Mouse (Mus musculus) MEL (cell line): ENCODE data around the gene Enthd1. TPM values are rescaled to one million over a fixed set of nuclear protein-coding genes. Genes with fewer than 3 reads are reported as not detected.

Source experiments
- DNase-seq: peaks from one replicate; pipeline ENCODE4 v3.0.0; 2011; ENCODE audit warnings: low read depth, low spot score
- H3K27ac ChIP-seq: 2 replicates; pipeline ENCODE4 v1.5.1; 2012; ENCODE audit warnings: low read depth, mild to moderate bottlenecking, control low read depth, low read length, moderate library complexity; ENCODE audit not compliant: control insufficient read depth
- H3K27me3 ChIP-seq, 2 experiments: fragments of 150-350 bp in 1 of 2; sonication (generic) in 1 of 2; 2 replicates each; pipeline ENCODE4 v1.6.1; 2012; ENCODE audit warnings: low read length in 2 of 2, mild to moderate bottlenecking in 2 of 2, improper control_type of control experiment in 1 of 2, moderate library complexity in 1 of 2; ENCODE audit not compliant: insufficient read depth in 2 of 2, control insufficient read depth in 1 of 2
- H3K36me3 ChIP-seq, 2 experiments: 2 replicates each; pipeline ENCODE4 v1.6.1; 2012 to 2014; ENCODE audit warnings: low read length in 2 of 2, improper control_type of control experiment in 1 of 2, inconsistent platforms in 1 of 2, mild to moderate bottlenecking in 1 of 2; ENCODE audit not compliant: insufficient read depth in 2 of 2, control insufficient read depth in 1 of 2
- H3K4me1 ChIP-seq, 2 experiments: fragments of 150-350 bp in 1 of 2; sonication (generic) in 1 of 2; 2 replicates each; pipeline ENCODE4 v1.6.1; 2012; ENCODE audit warnings: low read length in 2 of 2, improper control_type of control experiment in 1 of 2, mild to moderate bottlenecking in 1 of 2; ENCODE audit not compliant: insufficient read depth in 2 of 2, control insufficient read depth in 1 of 2
- H3K4me3 ChIP-seq, 2 experiments: fragments of 150-350 bp in 1 of 2; sonication (generic) in 1 of 2; 2 replicates each; pipeline ENCODE4 v1.5.1; 2012; ENCODE audit warnings: low read depth in 2 of 2, low read length in 2 of 2, mild to moderate bottlenecking in 2 of 2, moderate library complexity in 2 of 2, control low read depth in 1 of 2, improper control_type of control experiment in 1 of 2; ENCODE audit not compliant: control insufficient read depth in 1 of 2, insufficient read depth in 1 of 2
- H3K79me2 ChIP-seq: 2 replicates; pipeline ENCODE4 v1.6.1; 2012; ENCODE audit warnings: mild to moderate bottlenecking, low read length, moderate library complexity; ENCODE audit not compliant: control insufficient read depth, poor library complexity, insufficient read depth
- H3K9ac ChIP-seq: 2 replicates; pipeline ENCODE4 v1.6.1; 2012; ENCODE audit warnings: low read depth, mild to moderate bottlenecking, control low read depth, low read length, moderate library complexity; ENCODE audit not compliant: control insufficient read depth, poor library complexity, severe bottlenecking
- H3K9me3 ChIP-seq: fragments of 150-350 bp; sonication (generic); replicated peaks from 2 replicates; pipeline ENCODE4 v1.6.1; 2012; ENCODE audit warnings: mild to moderate bottlenecking, low read length, improper control_type of control experiment, moderate library complexity; ENCODE audit not compliant: insufficient read depth
- CHD2 ChIP-seq: IDR thresholded peaks from 2 replicates; pipeline ENCODE4 v1.6.1; 2011; ENCODE audit warnings: low read length, improper control_type of control experiment
- EP300 ChIP-seq, 2 experiments: IDR thresholded peaks; 2 replicates each; pipeline ENCODE4 v1.6.1; 2011; ENCODE audit warnings: improper control_type of control experiment in 2 of 2, low read length in 2 of 2, low read depth in 1 of 2, mild to moderate bottlenecking in 1 of 2
- ETS1 ChIP-seq: IDR thresholded peaks from 2 replicates; pipeline ENCODE4 v1.6.1; 2012; ENCODE audit warnings: low read depth, mild to moderate bottlenecking, inconsistent platforms, low read length, improper control_type of control experiment, moderate library complexity
- GATA1 ChIP-seq: IDR thresholded peaks from 2 replicates; pipeline ENCODE4 v1.6.1; 2011; ENCODE audit warnings: low read depth, low read length, improper control_type of control experiment
- MAZ ChIP-seq: IDR thresholded peaks from 2 replicates; pipeline ENCODE4 v1.6.1; 2012; ENCODE audit warnings: low read depth, mild to moderate bottlenecking, inconsistent platforms, low read length, improper control_type of control experiment
- MXI1 ChIP-seq: IDR thresholded peaks from 2 replicates; pipeline ENCODE4 v1.6.1; 2011; ENCODE audit warnings: mild to moderate bottlenecking, low read depth, low read length, improper control_type of control experiment
- NELFE ChIP-seq: IDR thresholded peaks from 2 replicates; pipeline ENCODE4 v1.6.1; 2011; ENCODE audit warnings: low read depth, low read length, improper control_type of control experiment
- POLR2A ChIP-seq, 2 experiments: IDR thresholded peaks; 2 replicates each; pipeline ENCODE4 v1.6.1; 2011 to 2012; ENCODE audit warnings: low read length in 2 of 2, mild to moderate bottlenecking in 2 of 2, control low read depth in 1 of 2, improper control_type of control experiment in 1 of 2, low read depth in 1 of 2, moderate library complexity in 1 of 2; ENCODE audit not compliant: control insufficient read depth in 1 of 2, insufficient read depth in 1 of 2, poor library complexity in 1 of 2
- POLR2AphosphoS2 ChIP-seq: IDR thresholded peaks from 2 replicates; pipeline ENCODE4 v1.6.1; 2011; ENCODE audit warnings: low read length, improper control_type of control experiment
- RAD21 ChIP-seq: IDR thresholded peaks from 2 replicates; pipeline ENCODE4 v1.6.1; 2011; ENCODE audit warnings: mild to moderate bottlenecking, low read depth, low read length, improper control_type of control experiment
- RCOR1 ChIP-seq: IDR thresholded peaks from 2 replicates; pipeline ENCODE4 v1.6.1; 2012; ENCODE audit warnings: low read depth, mild to moderate bottlenecking, inconsistent platforms, low read length, improper control_type of control experiment
- TAL1 ChIP-seq: IDR thresholded peaks from 2 replicates; pipeline ENCODE4 v1.6.1; 2012; ENCODE audit warnings: mild to moderate bottlenecking, inconsistent platforms, low read length, moderate library complexity, mixed read lengths
- TBP ChIP-seq: IDR thresholded peaks from 2 replicates; pipeline ENCODE4 v1.8.0; 2011; ENCODE audit warnings: low read depth, low read length, improper control_type of control experiment
- TCF12 ChIP-seq: IDR thresholded peaks from 2 replicates; pipeline ENCODE4 v1.6.1; 2014; ENCODE audit warnings: low read depth, mild to moderate bottlenecking, inconsistent platforms, low read length, improper control_type of control experiment, moderate library complexity
- polyA plus RNA-seq, 2 experiments: library from polyadenylated mRNA; stranded (reverse) in 1 of 2; unstranded in 1 of 2; fragments of >175 nt in 1 of 2; fragments of >200 nt in 1 of 2; gene quantifications; 2 replicates each; pipeline versions ENCODE4 v1.2.1 to v1.2.4; 2012; ENCODE audit warnings: low replicate concordance in 2 of 2, low read depth in 1 of 2; ENCODE audit not compliant: insufficient read length in 2 of 2, insufficient read depth in 1 of 2, missing spikeins in 1 of 2
- total RNA-seq: library from RNA; depleted of rRNA; stranded (reverse); fragments of 300-350 nt; gene quantifications from 2 replicates; pipeline ENCODE4 v1.2.3, GENCODE M21; 2012

Enthd1 gene
- total and polyA plus RNA-seq, 3 experiments: not detected

DNA sequence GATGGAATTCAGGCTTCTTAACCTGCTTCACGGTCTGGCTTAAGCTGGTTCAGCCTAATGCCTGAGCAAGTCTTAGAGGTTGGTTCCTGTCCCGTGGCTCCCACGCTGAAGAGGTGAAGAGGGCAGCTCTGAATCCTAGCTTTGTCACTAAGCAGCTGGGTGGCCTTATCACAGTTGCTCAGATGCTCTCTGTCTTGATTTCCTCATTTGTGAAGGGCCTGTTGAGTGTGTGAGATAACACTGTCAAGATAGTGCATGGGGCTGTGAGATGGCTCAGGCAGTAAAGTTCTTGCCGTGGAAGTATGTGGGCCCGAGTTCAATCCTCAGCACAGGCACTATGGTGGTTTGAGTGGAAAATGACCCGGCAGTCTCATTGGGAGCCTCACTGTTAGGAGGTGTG, 124.8 kb downstream of the Enthd1 start:
- H3K4me3 ChIP-seq: no peak overlapping the region
- H3K9ac ChIP-seq: no peak overlapping the region
- TF ChIP-seq RCOR1 (peak; percentile 71; the same call in 1 of the 2 replicates), CHD2 (no peak), GATA1 (peak; percentile 70), MXI1 (no peak), POLR2A (IDR thresholded peaks at IDR 0.05; ENCODE audit: control insufficient read depth in 1 of 2, insufficient read depth in 1 of 2, low read depth in 1 of 2, low read length in 2 of 2, poor library complexity in 1 of 2) (no peak), TAL1 (peak; percentile 65), EP300 (IDR thresholded peaks at IDR 0.05; ENCODE audit: low read depth in 1 of 2, low read length in 2 of 2) (peak; percentile 37 to 57; a peak in 3 of 4 replicates), RAD21 (no peak), ETS1 (peak; percentile 43; the same call in 1 of the 2 replicates), POLR2AphosphoS2 (no peak), TBP (peak; percentile 92), NELFE (no peak), TCF12 (peak; percentile 68)
- H3K27me3 ChIP-seq: no peaks in the 10 kb centered on the region
- H3K36me3 ChIP-seq: no peaks in the 10 kb centered on the region
- H3K4me1 ChIP-seq: peaks cover 0 to 3% of the 10 kb centered on the region in 2 experiments; a peak in 1 of 4 replicates
- H3K9me3 ChIP-seq: no peaks in the 10 kb centered on the region
- peak; percentile 53 for DNase-seq
- no peak overlapping the region for H3K27ac ChIP-seq
- no peaks in the 10 kb centered on the region for H3K79me2 ChIP-seq

DNA sequence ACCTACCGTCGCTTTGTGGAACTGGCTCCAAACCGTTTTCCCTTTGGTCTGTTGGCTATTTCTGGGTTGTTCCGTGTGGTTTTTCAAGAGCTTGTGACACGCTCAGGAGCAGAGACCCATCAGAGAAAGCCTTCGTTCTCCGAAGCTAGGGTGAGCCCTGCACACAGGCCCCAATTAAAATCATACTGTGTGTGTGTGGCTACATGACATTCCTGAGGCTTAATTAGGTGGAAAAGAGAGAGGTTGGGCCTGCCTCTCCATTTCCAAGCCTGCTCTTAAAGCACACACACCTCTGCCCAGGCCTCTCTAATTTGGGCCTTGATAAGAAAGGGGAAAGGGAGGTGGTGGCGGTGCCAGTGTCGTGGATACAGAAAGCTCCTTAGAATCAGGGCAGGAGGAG, 126.5 kb downstream of the Enthd1 start:
- TF ChIP-seq RCOR1: no peak
- Histone ChIP-seq H3K36me3 (no peaks in the 10 kb centered on the region), H3K79me2 (no peaks in the 10 kb centered on the region), H3K9me3 (no peaks in the 10 kb centered on the region), H3K9ac (no peak overlapping the region), H3K4me3 (no peak overlapping the region), H3K4me1 (peaks cover 0 to 3% of the 10 kb centered on the region in 2 experiments; a peak in 1 of 4 replicates), H3K27ac (no peak overlapping the region), H3K27me3 (no peaks in the 10 kb centered on the region; a peak in 1 of 4 replicates)
- DNase-seq: no peak

DNA sequence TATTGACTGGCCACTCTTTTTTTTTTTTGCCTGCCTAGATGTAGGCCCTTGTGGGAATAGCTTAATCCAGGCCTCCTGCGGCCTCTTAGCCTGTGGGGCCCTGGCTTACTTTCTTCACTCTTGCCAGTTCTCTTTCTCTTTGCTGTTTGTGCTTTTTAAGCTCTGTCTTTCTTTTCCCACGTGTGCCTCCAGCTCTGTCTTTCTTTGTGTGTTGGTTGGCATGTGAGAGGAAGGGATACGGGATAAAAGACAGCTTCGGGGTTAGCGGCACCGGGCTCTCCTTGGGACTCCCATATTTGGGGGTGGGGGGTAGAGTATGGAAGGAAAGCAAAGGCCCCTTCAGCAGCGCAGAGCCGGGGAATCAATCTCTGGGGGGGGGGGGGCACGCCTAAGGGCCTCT, 127.0 kb downstream of the Enthd1 start:
- no peak overlapping the region for H3K27ac ChIP-seq
- H3K4me1 ChIP-seq: peaks cover 0 to 3% of the 10 kb centered on the region in 2 experiments; a peak in 1 of 4 replicates
- no peaks in the 10 kb centered on the region for H3K36me3 ChIP-seq
- no peak for TF ChIP-seq MAZ
- H3K9me3 ChIP-seq: no peaks in the 10 kb centered on the region
- H3K79me2 ChIP-seq: no peaks in the 10 kb centered on the region
- H3K4me3 ChIP-seq: no peak overlapping the region
- H3K9ac ChIP-seq: no peak overlapping the region
- DNase-seq: no peak
- H3K27me3 ChIP-seq: no peaks in the 10 kb centered on the region; a peak in 1 of 4 replicates
